Mouse (Mus musculus) heart, embryonic 14.5 days (tissue): ENCODE measurements around the gene Hoxc5. TPM values are rescaled to one million over a fixed set of nuclear protein-coding genes. Genes with fewer than 3 reads are reported as not detected.

Source experiments
- ATAC-seq: fragments of 200-750 bp; cut with Nextera tagmentation; 2 replicates; pipeline ENCODE4 v1.8.0; 2017; ENCODE audit warnings: low read depth, moderate TSS enrichment; ENCODE audit not compliant: insufficient number of reproducible peaks, insufficient read depth, low FRiP score
- H3K27ac ChIP-seq, 2 experiments: fragments of 200-500 bp in 1 of 2; fragments of 300-500 bp in 1 of 2; sonication (generic) in 1 of 2; replicated peaks in 1 of 2; 2 replicates each; pipeline ENCODE4 v1.5.1; 2012 to 2014; ENCODE audit warnings: low read depth in 2 of 2, low read length in 2 of 2, control low read depth in 1 of 2, mild to moderate bottlenecking in 1 of 2, mixed read lengths in 1 of 2; ENCODE audit not compliant: control insufficient read depth in 1 of 2, insufficient read depth in 1 of 2
- H3K27me3 ChIP-seq: fragments of 300-500 bp; sonication (generic); 2 replicates; pipeline ENCODE4 v1.6.1; 2014; ENCODE audit warnings: mild to moderate bottlenecking, low read length, control low read depth; ENCODE audit not compliant: control insufficient read depth, insufficient read depth
- H3K36me3 ChIP-seq: fragments of 300-500 bp; sonication (generic); 2 replicates; pipeline ENCODE4 v1.6.1; 2014; ENCODE audit warnings: mild to moderate bottlenecking, control low read depth, low read length, mixed read lengths; ENCODE audit not compliant: control insufficient read depth, insufficient read depth
- H3K4me1 ChIP-seq, 2 experiments: fragments of 200-500 bp in 1 of 2; fragments of 300-500 bp in 1 of 2; sonication (generic) in 1 of 2; 2 replicates each; pipeline ENCODE4 v1.6.1; 2012 to 2014; ENCODE audit warnings: low read length in 2 of 2, control low read depth in 1 of 2, mixed read lengths in 1 of 2; ENCODE audit not compliant: control insufficient read depth in 2 of 2, insufficient read depth in 2 of 2
- H3K4me2 ChIP-seq: fragments of 300-500 bp; sonication (generic); 2 replicates; pipeline ENCODE4 v1.6.1; 2014; ENCODE audit warnings: mild to moderate bottlenecking, low read length
- H3K4me3 ChIP-seq, 2 experiments: fragments of 200-500 bp in 1 of 2; fragments of 300-500 bp in 1 of 2; sonication (generic) in 1 of 2; 2 replicates each; pipeline ENCODE4 v1.5.1; 2012 to 2014; ENCODE audit warnings: low read length in 2 of 2, mild to moderate bottlenecking in 2 of 2, control low read depth in 1 of 2, low read depth in 1 of 2, moderate library complexity in 1 of 2; ENCODE audit not compliant: control insufficient read depth in 1 of 2, insufficient read depth in 1 of 2
- H3K9ac ChIP-seq: fragments of 300-500 bp; sonication (generic); 2 replicates; pipeline ENCODE4 v1.6.1; 2014; ENCODE audit warnings: mild to moderate bottlenecking, low read length
- H3K9me3 ChIP-seq: fragments of 300-500 bp; sonication (generic); 2 replicates; pipeline ENCODE4 v1.6.1; 2016; ENCODE audit warnings: low read length, control low read depth; ENCODE audit not compliant: control insufficient read depth
- WGBS: fragments of 180-500 bp; shearing (Covaris S2); extraction: QIAGEN DNeasy Blood & Tissue Kit; methylation state at CpG from one replicate; pipeline ENCODE4 v1.1.7; 2014; 5-methylcytosine and 5-hydroxymethylcytosine counted together
- polyA plus RNA-seq: library from polyadenylated mRNA; unstranded; fragments of >200 nt; fragmentation: Nextera tagmentation; extraction: Ambion mirVana; gene quantifications from 2 replicates; pipeline ENCODE4 v1.2.1, GENCODE M21; 2014

The Hoxc5 gene
- polyA plus RNA-seq, 1 experiment from 2014 or later = 0.07 TPM

GRCm38 (mm10) chr15:102961728-102962127, 5.5 kb upstream of the Hoxc5 start:
- 4% methylated on average over 6 of the region's 6 CpGs for WGBS
- H3K4me3 ChIP-seq = no peak overlapping the region
- ATAC-seq = no peak
- H3K4me1 ChIP-seq = no peaks in the 10 kb centered on the region; a peak in 1 of 4 replicates
- no peaks in the 10 kb centered on the region for H3K36me3 ChIP-seq
- no peak overlapping the region for H3K27ac ChIP-seq
- H3K9me3 ChIP-seq = no peaks in the 10 kb centered on the region
- no peak overlapping the region for H3K4me2 ChIP-seq
- peaks cover 100% of the 10 kb centered on the region for H3K27me3 ChIP-seq
- H3K9ac ChIP-seq = no peak overlapping the region

- Histone ChIP-seq H3K36me3 (no peaks in the 10 kb centered on the region), H3K4me3 (no peak overlapping the region), H3K4me1 (no peaks in the 10 kb centered on the region; a peak in 1 of 4 replicates), H3K27ac (no peak overlapping the region), H3K27me3 (peaks cover 100% of the 10 kb centered on the region), H3K4me2 (no peak overlapping the region), H3K9ac (no peak overlapping the region), H3K9me3 (no peaks in the 10 kb centered on the region)
- ATAC-seq = no peak
- WGBS = 2% methylated on average over 13 of the region's 13 CpGs
Measured at GRCm38 (mm10) chr15:102962492-102962891, 4.8 kb upstream of the Hoxc5 start.

- Histone ChIP-seq H3K27me3 (peaks cover 99% of the 10 kb centered on the region), H3K9ac (no peak overlapping the region), H3K9me3 (no peaks in the 10 kb centered on the region), H3K36me3 (no peaks in the 10 kb centered on the region), H3K27ac (no peak overlapping the region), H3K4me3 (no peak overlapping the region), H3K4me1 (no peaks in the 10 kb centered on the region; a peak in 1 of 4 replicates), H3K4me2 (no peak overlapping the region)
- ATAC-seq = no peak
- WGBS = 2% methylated on average over 8 of the region's 8 CpGs
Measured at GRCm38 (mm10) chr15:102963259-102963658, 4.0 kb upstream of the Hoxc5 start.

DNA sequence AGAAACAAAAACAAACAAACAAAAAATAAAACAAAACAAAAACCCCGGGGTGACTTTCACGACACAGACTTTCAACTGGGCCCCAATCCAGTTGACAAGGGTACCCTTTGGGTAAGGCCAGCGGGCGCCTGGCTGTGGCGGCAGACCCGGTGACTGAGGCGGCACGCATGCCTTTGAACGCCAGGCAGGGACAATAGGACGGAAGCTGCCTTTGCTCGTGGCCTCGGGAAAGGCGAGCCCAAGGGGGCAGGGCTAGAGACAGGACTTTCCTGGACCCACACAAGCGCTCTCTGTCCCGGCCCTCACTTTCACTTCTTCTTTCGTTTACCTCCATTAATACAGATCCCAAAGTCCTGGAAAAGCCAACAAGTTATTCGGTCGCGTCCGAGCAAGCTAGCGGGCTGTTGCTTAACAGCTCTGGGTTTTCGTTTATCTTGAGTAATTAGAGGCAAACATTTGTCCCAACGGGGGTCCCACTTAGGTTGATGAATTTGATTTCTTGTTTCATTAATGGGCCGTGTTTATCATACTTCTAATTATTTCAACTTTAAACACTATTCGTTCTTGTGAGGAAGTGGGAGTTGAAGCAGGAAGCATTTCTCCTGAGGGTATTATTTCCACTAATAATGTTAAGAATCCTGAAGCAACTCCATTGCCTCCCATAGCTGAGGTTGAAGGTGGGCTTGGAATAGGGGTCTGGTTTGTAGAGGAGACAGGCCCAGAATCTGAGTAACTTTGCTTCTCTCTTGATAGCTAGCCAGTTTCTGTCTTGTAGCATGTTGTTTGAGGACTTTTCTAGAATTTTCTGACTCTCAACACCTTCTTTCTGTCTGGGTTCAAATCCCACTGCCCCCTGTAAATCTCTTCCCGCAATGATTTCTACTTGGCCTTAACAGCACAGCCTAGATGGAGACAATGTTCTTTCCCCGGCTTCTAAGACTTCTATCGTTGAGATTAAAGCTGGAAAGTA, 3.3 kb upstream of the Hoxc5 start:
- Histone ChIP-seq H3K4me2 (no peak overlapping the region), H3K27me3 (peaks cover 99% of the 10 kb centered on the region), H3K4me1 (no peaks in the 10 kb centered on the region; a peak in 1 of 4 replicates), H3K27ac (no peak overlapping the region), H3K9ac (no peak overlapping the region), H3K36me3 (no peaks in the 10 kb centered on the region), H3K9me3 (no peaks in the 10 kb centered on the region), H3K4me3 (no peak overlapping the region)
- WGBS = 1% methylated on average over 28 of the region's 28 CpGs
- ATAC-seq = no peak

GRCm38 (mm10) chr15:102965003-102965891, 2.0 kb upstream of the Hoxc5 start:
- no peak overlapping the region for H3K4me2 ChIP-seq
- no peak overlapping the region for H3K27ac ChIP-seq
- 2% methylated on average over 26 of the region's 26 CpGs for WGBS
- H3K9me3 ChIP-seq = no peaks in the 10 kb centered on the region
- ATAC-seq = no peak
- H3K36me3 ChIP-seq = no peaks in the 10 kb centered on the region
- no peaks in the 10 kb centered on the region; a peak in 1 of 4 replicates for H3K4me1 ChIP-seq
- H3K27me3 ChIP-seq = peaks cover 99% of the 10 kb centered on the region
- no peak overlapping the region for H3K9ac ChIP-seq
- no peak overlapping the region for H3K4me3 ChIP-seq

DNA sequence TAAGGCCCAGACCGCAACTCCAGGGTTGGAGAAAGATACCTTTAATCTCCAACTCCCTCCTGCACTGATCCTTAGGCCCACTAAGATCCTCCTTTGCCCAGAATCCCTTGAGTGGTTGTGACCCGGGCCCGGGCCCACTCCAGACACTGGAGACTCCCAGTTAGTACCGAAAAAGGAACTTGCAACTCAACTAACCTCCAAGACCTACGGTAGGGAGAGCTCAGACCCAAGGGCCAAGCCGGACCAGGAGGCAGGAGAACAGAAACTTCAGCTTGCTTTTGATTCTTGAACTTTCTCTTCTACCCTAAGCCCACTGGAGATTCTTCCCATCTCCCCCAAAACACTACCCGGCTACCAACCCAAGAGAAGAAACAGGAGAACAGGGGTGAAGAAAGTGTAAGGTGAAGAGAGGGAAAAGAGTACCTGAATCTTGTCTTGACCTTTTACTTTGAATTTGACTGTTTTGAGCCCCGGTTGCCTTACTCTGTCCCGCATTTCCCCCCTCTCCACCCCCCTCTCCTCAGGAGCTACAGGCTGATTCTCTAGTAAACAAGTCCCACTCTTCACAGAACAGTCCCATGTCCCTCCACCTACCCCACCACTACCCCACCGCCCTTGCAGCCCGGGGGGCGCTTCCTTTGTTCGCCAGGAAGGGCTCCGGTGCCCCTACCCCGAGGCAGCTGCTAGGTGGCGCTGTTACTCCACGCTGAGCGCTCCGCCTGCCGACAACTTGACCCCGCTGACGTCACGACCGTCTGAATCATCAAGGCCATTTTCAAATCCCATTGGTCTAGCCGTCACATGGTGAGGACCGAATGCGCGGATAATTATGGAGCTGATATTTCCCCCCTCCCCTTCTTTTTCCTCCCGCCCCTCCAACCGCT, 1.1 kb upstream of the Hoxc5 start:
- no peaks in the 10 kb centered on the region for H3K9me3 ChIP-seq
- peak overlapping the region; percentile 44 for H3K4me2 ChIP-seq
- 2% methylated on average over 28 of the region's 30 CpGs for WGBS

More for the DNA sequence above, 1.1 kb upstream of the Hoxc5 start:
- H3K36me3 ChIP-seq = no peaks in the 10 kb centered on the region
- H3K9ac ChIP-seq = no peak overlapping the region
- H3K4me3 ChIP-seq = peak overlapping the region in 1 of 2 experiments; percentile 16; a peak in 1 of 4 replicates
- H3K4me1 ChIP-seq = no peaks in the 10 kb centered on the region; a peak in 1 of 4 replicates
- ATAC-seq = no peak
- peaks cover 99% of the 10 kb centered on the region for H3K27me3 ChIP-seq
- no peak overlapping the region for H3K27ac ChIP-seq
